Mouse (Mus musculus): ENCODE data around the gene Gm28305.

GRCm38 (mm10) chr9:104000601-104001000, 39.9 kb upstream of the Gm28305 start:
- no peak for TF ChIP-seq CTCF (IDR thresholded peaks at IDR 0.05; ENCODE audit: control insufficient read depth, insufficient read depth, insufficient read length)
- no peak for TF ChIP-seq MAX (IDR thresholded peaks at IDR 0.05)
- TF ChIP-seq CEBPB (IDR thresholded peaks at IDR 0.05; ENCODE audit: low read depth): no peak
- no peak for TF ChIP-seq MYOD1 (IDR thresholded peaks at IDR 0.05; ENCODE audit: control insufficient read depth, insufficient read length, low read depth)
